Mouse (Mus musculus) hindbrain, embryonic 13.5 days (tissue): ENCODE data around the gene Dlx3. TPM values are rescaled to one million over a fixed set of nuclear protein-coding genes. Genes with fewer than 3 reads are reported as not detected.

Experiments used
- ATAC-seq: fragments of 200-750 bp; cut with Nextera tagmentation; 2 replicates; pipeline ENCODE4 v1.8.0; 2017; ENCODE audit warnings: moderate TSS enrichment; ENCODE audit not compliant: low FRiP score
- H3K27ac ChIP-seq: fragments of 300-500 bp; sonication (generic); 2 replicates; pipeline ENCODE4 v1.5.1; 2015; ENCODE audit warnings: inconsistent platforms, mild to moderate bottlenecking, moderate library complexity
- H3K27me3 ChIP-seq: fragments of 300-500 bp; sonication (generic); 2 replicates; pipeline ENCODE4 v1.6.1; 2015; ENCODE audit warnings: mild to moderate bottlenecking, inconsistent platforms
- H3K36me3 ChIP-seq: fragments of 300-500 bp; sonication (generic); 2 replicates; pipeline ENCODE4 v1.6.1; 2015; ENCODE audit warnings: mild to moderate bottlenecking, inconsistent platforms
- H3K4me1 ChIP-seq: fragments of 300-500 bp; sonication (generic); replicated peaks from 2 replicates; pipeline ENCODE4 v1.6.1; 2015; ENCODE audit warnings: inconsistent platforms
- H3K4me2 ChIP-seq: fragments of 300-500 bp; sonication (generic); 2 replicates; pipeline ENCODE4 v1.6.1; 2015; ENCODE audit warnings: inconsistent platforms, mild to moderate bottlenecking, moderate library complexity
- H3K4me3 ChIP-seq: fragments of 300-500 bp; sonication (generic); 2 replicates; pipeline ENCODE4 v1.5.1; 2015; ENCODE audit warnings: mild to moderate bottlenecking, inconsistent platforms
- H3K9ac ChIP-seq: fragments of 300-500 bp; sonication (generic); 2 replicates; pipeline ENCODE4 v1.6.1; 2015; ENCODE audit warnings: mild to moderate bottlenecking, inconsistent platforms
- H3K9me3 ChIP-seq: fragments of 300-500 bp; sonication (generic); 2 replicates; pipeline ENCODE4 v1.6.1; 2016; ENCODE audit warnings: inconsistent platforms
- WGBS: fragments of 180-500 bp; shearing (Covaris S2); methylation state at CpG from one replicate; pipeline ENCODE4 v1.1.7; 2015; 5-methylcytosine and 5-hydroxymethylcytosine counted together
- polyA plus RNA-seq: library from polyadenylated mRNA; unstranded; fragments of >200 nt; fragmentation: Nextera tagmentation; extraction: Ambion mirVana; gene quantifications from 2 replicates; pipeline ENCODE4 v1.2.1, GENCODE M21; 2015

The Dlx3 gene
- polyA plus RNA-seq, 1 experiment from 2014 or later: 0.44 TPM

GRCm38 (mm10) chr11:95096608-95097373 lies 23.1 kb upstream of the Dlx3 start:
- Histone ChIP-seq H3K36me3 (no peaks in the 10 kb centered on the region), H3K27ac (no peak overlapping the region; the same call in 1 of the 2 replicates)
- 51% methylated on average over 4 of the region's 4 CpGs for WGBS

DNA sequence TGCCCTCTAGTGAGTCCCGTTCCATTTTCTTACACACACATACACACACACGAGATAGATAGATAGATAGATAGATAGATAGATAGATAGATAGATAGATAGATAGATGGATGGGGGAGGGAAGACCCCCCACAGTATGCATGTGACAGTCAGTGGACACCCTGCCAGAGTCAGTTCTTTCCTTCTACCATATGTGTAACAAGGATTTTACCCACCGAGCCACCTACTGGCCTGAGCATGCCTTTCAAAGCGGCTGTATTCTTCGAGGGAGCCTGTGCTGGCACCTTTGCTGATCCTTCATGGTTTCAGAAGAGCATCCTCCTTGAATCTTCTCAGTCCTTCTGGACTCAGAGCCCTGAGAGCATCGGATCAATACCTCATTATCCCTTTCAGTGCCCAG lies 22.0 kb upstream of the Dlx3 start:
- 61% methylated on average over 6 of the region's 6 CpGs for WGBS
- no peak overlapping the region for H3K9ac ChIP-seq

More at GRCm38 (mm10) chr11:95096608-95097373, 23.1 kb upstream of the Dlx3 start:
- H3K9me3 ChIP-seq: no peaks in the 10 kb centered on the region
- no peak for ATAC-seq
- H3K9ac ChIP-seq: no peak overlapping the region; the same call in 1 of the 2 replicates
- H3K27me3 ChIP-seq: 0 out of 2 replicates have a peak, but pooled peaks cover 12% of the 10 kb centered on the region
- no peak overlapping the region for H3K4me3 ChIP-seq
- H3K4me2 ChIP-seq: no peak overlapping the region
- peaks cover 11% of the 10 kb centered on the region for H3K4me1 ChIP-seq

GRCm38 (mm10) chr11:95098346-95099095 lies 21.4 kb upstream of the Dlx3 start:
- Histone ChIP-seq H3K9me3 (no peaks in the 10 kb centered on the region), H3K4me2 (no peak overlapping the region), H3K9ac (no peak overlapping the region), H3K27ac (no peak overlapping the region), H3K4me3 (no peak overlapping the region), H3K36me3 (no peaks in the 10 kb centered on the region), H3K4me1 (peaks cover 11% of the 10 kb centered on the region), H3K27me3 (0 out of 2 replicates have a peak, but pooled peaks cover 14% of the 10 kb centered on the region)
- 72% methylated on average over 5 of the region's 5 CpGs for WGBS
- ATAC-seq: no peak

More for the DNA sequence above, 22.0 kb upstream of the Dlx3 start:
- no peaks in the 10 kb centered on the region for H3K9me3 ChIP-seq
- H3K4me1 ChIP-seq: peaks cover 11% of the 10 kb centered on the region
- no peaks in the 10 kb centered on the region for H3K36me3 ChIP-seq
- H3K4me3 ChIP-seq: no peak overlapping the region
- H3K4me2 ChIP-seq: no peak overlapping the region
- H3K27ac ChIP-seq: no peak overlapping the region
- no peak for ATAC-seq
- H3K27me3 ChIP-seq: 0 out of 2 replicates have a peak, but pooled peaks cover 14% of the 10 kb centered on the region

DNA sequence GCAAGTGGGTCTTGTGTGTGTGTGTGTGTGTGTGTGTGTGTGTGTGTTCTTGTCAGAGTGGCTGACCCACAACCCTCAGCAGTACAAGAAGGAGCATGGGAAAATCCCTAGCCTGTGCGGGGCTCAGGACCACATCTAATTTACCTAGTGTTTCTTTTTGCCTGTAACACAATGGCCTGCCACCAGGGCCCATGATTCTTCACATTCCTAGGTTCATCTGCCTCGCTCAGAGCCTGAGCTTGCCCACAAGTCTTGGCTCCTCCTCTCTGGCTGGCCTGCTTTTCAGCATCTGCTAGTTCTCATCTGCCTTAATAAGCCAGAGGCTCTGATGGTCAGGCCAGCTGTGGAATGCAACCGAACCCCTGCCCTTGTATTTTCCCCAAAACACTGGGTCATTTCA lies 19.5 kb upstream of the Dlx3 start:
- Histone ChIP-seq H3K27ac (no peak overlapping the region), H3K4me2 (no peak overlapping the region), H3K27me3 (peaks cover 24% of the 10 kb centered on the region; the same call in 1 of the 2 replicates), H3K36me3 (no peaks in the 10 kb centered on the region), H3K9me3 (no peaks in the 10 kb centered on the region), H3K4me1 (peaks cover 15% of the 10 kb centered on the region), H3K9ac (no peak overlapping the region), H3K4me3 (no peak overlapping the region)
- 23% methylated on average over 3 of the region's 3 CpGs for WGBS
- ATAC-seq: no peak

DNA sequence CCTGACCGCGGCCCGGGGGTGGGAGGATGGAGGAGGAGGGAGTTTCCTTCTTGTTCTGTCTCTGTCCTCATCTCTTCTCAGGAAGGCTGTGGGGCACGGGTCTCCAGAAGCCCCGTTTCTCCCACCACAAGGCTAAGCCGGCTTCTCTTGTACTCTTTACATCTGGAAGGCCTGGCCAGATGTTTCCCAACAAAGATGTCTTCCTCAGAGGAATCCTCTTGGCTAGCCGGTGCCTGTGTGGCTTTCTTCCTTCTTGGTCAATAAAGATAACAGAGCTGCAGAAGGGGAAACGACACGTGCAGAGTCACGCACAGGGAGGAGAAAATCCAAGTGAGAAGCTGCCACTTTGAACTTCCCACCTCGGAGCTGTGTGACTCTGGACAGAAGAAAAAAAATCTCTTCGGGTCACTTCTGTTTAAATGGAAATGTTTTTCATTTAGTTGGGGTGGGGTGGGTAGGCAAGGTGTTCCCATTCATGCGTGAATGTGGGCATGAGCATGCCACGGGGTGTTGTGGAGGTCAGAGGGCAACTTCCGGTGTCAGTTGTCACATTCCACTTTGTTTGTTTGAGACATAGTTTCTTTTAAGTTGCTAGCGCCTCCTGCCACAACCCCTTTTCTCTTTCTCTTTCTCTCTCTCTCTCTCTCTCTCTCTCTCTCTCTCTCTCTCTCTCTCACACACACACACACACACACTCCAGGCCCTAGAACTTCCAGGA lies 18.7 kb upstream of the Dlx3 start:
- no peak overlapping the region for H3K4me3 ChIP-seq
- H3K9ac ChIP-seq: no peak overlapping the region
- WGBS: 20% methylated on average over 16 of the region's 16 CpGs

DNA sequence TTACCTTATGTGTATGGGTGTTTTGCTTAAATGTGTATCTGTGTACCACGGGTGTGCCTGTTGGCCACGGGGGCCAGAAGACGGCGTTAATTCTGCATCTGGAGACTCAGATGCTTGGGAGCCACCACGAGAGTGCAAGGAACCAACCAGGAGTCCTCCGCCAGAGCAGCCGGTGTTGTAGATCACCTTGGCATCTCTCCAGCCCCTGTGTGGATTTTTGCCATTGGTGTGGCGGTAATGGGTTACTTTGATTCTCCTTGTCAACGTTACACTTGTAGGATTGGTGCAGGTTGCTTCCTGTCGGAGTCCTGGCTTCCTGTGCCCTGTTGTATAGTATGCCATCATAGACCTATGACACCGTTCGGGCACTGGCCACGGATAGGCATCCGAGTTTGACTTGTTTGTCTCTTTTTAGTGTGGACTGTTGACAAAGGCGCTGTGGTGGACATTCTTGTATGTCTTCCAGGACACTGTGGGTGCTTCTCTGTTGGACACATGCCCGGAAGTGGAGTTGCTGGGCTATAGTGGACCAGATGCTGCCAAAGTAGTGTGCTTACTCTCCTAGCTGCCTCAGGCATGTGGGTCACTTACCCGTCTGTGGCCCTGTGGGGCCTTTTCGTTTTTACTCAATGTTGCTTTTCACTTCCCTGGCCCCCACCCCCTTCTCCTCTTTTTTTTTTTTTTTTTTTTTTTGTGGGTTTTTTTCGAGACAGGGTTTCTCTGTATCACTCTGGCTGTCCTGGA lies 17.6 kb upstream of the Dlx3 start:
- Histone ChIP-seq H3K27me3 (peaks cover 32% of the 10 kb centered on the region; the same call in 1 of the 2 replicates), H3K9me3 (no peaks in the 10 kb centered on the region), H3K4me2 (no peak overlapping the region), H3K27ac (no peak overlapping the region), H3K36me3 (no peaks in the 10 kb centered on the region), H3K4me3 (no peak overlapping the region), H3K9ac (no peak overlapping the region), H3K4me1 (peaks cover 17% of the 10 kb centered on the region)
- no peak for ATAC-seq
- 94% methylated on average over 19 of the region's 19 CpGs for WGBS

More for the DNA sequence above, 18.7 kb upstream of the Dlx3 start:
- H3K27me3 ChIP-seq: peaks cover 32% of the 10 kb centered on the region; the same call in 1 of the 2 replicates
- peaks cover 23% of the 10 kb centered on the region for H3K4me1 ChIP-seq
- no peaks in the 10 kb centered on the region for H3K36me3 ChIP-seq
- no peak for ATAC-seq
- H3K4me2 ChIP-seq: no peak overlapping the region
- no peaks in the 10 kb centered on the region for H3K9me3 ChIP-seq
- H3K27ac ChIP-seq: no peak overlapping the region

DNA sequence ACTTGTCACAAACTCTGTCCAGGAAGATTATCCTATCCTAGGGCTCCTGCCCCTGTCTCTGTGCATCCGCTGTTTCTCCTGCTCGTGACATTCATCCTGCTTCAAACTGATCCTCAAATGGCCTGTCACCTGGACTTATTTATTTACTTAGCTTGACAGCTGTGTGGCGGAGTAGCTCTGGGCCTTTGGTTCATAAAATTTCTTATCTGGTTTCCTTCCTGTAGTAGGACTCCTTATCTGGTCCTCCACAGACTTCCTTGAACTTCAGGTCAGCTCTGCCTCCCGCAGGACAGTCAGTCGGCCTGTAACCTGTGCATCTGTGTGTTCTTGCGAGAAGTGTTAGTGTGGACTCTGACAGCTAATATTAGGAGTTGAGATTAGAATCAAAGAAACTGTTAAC lies 15.7 kb upstream of the Dlx3 start:
- H3K36me3 ChIP-seq: no peaks in the 10 kb centered on the region
- H3K9me3 ChIP-seq: no peaks in the 10 kb centered on the region
- H3K27ac ChIP-seq: no peak overlapping the region
- 75% methylated on average over 6 of the region's 6 CpGs for whole genome bisulfite sequencing
- no peak for ATAC-seq
- H3K9ac ChIP-seq: no peak overlapping the region
- peaks cover 17% of the 10 kb centered on the region for H3K4me1 ChIP-seq
- H3K27me3 ChIP-seq: peaks cover 36% of the 10 kb centered on the region; the same call in 1 of the 2 replicates
- H3K4me3 ChIP-seq: no peak overlapping the region
- no peak overlapping the region for H3K4me2 ChIP-seq

DNA sequence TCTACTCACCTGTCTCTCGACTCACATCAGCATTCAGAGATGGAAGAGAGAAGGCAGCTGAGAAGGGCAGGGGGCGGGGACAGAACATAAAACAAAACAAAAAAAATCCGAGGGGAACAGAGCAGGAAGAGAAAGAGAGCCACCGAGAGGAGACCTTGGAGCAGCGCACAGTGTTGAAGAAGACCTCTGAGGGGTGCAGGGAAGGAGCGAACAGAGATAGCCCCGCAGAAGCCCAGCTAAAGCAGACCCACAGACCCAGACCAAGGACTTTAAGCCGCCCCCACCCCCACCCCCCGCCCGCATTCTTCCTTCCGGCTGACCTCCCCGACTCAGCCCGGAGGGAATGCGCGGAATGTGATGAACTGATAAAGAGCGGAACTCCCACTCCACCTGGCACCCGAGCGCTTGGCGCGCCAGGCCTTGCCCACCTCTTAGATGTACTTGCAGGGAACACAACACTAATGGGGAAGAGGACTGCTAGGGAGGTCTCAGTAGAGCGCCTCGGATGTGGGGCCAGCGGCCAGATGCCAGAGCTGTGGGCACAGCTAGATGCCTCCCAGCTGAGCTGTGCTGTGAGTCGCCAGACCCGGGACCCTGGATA lies 14.5 kb upstream of the Dlx3 start:
- Histone ChIP-seq H3K4me3 (0 out of 2 replicates have a peak overlapping the region, but pooled peaks have one; percentile 4), H3K9me3 (no peaks in the 10 kb centered on the region), H3K27me3 (peaks cover 25% of the 10 kb centered on the region; the same call in 1 of the 2 replicates), H3K36me3 (no peaks in the 10 kb centered on the region), H3K9ac (no peak overlapping the region), H3K4me2 (peak overlapping the region; percentile 40), H3K4me1 (peaks cover 17% of the 10 kb centered on the region), H3K27ac (no peak overlapping the region)
- 4% methylated on average over 25 of the region's 25 CpGs for WGBS
- no peak for ATAC-seq

GRCm38 (mm10) chr11:95106440-95107236 lies 13.3 kb upstream of the Dlx3 start:
- Histone ChIP-seq H3K36me3 (no peaks in the 10 kb centered on the region), H3K4me1 (peaks cover 17% of the 10 kb centered on the region), H3K9me3 (no peaks in the 10 kb centered on the region), H3K4me2 (peak overlapping the region; percentile 26), H3K27me3 (peaks cover 25% of the 10 kb centered on the region; the same call in 1 of the 2 replicates), H3K4me3 (0 out of 2 replicates have a peak overlapping the region, but pooled peaks have one; percentile 12), H3K27ac (no peak overlapping the region), H3K9ac (no peak overlapping the region; the same call in 1 of the 2 replicates)
- 30% methylated on average over 23 of the region's 23 CpGs for WGBS
- ATAC-seq: peak; percentile 80

DNA sequence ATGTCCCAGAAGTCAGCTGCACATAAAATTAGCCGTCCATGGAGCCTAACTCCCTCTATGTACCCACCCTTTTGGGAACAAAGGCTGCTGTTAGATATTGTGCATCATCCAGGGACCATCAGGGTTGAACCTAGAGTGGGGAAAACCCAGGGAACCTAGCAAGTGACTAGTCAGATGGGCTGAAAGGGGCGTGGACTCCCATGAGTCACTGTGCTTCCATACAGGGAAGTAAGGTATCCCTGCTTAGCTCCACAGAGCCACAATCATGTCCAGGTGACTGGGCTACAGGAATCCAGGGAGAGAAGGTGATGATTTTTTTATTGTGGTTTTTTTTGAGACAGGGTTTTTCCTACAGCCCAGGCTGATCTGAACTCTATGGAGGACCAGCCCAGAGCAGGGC lies 10.9 kb upstream of the Dlx3 start:
- Histone ChIP-seq H3K27me3 (peaks cover 27% of the 10 kb centered on the region), H3K27ac (no peak overlapping the region), H3K4me3 (no peak overlapping the region), H3K4me2 (no peak overlapping the region), H3K4me1 (peaks cover 17% of the 10 kb centered on the region), H3K36me3 (no peaks in the 10 kb centered on the region), H3K9ac (no peak overlapping the region), H3K9me3 (no peaks in the 10 kb centered on the region)
- no peak for ATAC-seq
- 88% methylated on average over 2 of the region's 2 CpGs for WGBS
